Mouse (Mus musculus): ENCODE measurements around the gene Mcm2. TPM values are rescaled to one million over a fixed set of nuclear protein-coding genes. Genes with fewer than 3 reads are reported as not detected.

Gene Mcm2
- polyA plus RNA-seq, 1 experiment, result 14.5 TPM

DNA sequence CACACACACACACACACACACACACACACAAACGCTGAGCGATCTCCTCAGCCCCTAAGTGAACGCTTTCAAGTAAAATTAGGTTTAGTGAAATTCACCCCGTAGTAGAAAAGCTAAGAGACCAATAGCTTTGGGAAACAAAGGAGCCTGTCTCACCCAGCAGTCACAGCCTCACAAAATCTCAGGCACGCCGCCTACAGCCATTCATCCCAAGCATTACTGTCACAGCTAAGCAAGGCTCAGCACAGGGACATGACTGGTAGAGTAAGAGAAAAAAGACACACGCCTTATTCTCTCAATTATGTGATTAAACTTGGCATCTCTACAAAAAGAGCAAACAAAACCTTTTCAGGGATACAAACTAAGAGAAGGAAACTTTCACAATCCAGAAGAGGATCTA is 17.2 kb downstream of the Mcm2 start:
- Histone ChIP-seq H3K36me3 (ENCODE audit: control insufficient read depth, insufficient read depth, low read length) (peaks cover 20% of the 10 kb centered on the region), H3K27ac (ENCODE audit: insufficient read depth, low read depth, low read length) (no peak overlapping the region), H3K27me3 (ENCODE audit: control insufficient read depth, insufficient read depth, low read length) (no peaks in the 10 kb centered on the region), H3K4me3 (ENCODE audit: low read depth, low read length) (no peak overlapping the region), H3K4me1 (ENCODE audit: control insufficient read depth, insufficient read depth, insufficient read length, low read length) (peaks cover 3% of the 10 kb centered on the region; the same call in 1 of the 2 replicates)
- no peak for TF ChIP-seq CTCF (IDR thresholded peaks at IDR 0.05; ENCODE audit: extremely low read depth, insufficient read length, insufficient replicate concordance, low read depth, low read length)
- no peak for TF ChIP-seq POLR2A (IDR thresholded peaks at IDR 0.05; ENCODE audit: low read depth, low read length)
- 83% methylated on average over 7 of the region's 7 CpGs for WGBS

DNA sequence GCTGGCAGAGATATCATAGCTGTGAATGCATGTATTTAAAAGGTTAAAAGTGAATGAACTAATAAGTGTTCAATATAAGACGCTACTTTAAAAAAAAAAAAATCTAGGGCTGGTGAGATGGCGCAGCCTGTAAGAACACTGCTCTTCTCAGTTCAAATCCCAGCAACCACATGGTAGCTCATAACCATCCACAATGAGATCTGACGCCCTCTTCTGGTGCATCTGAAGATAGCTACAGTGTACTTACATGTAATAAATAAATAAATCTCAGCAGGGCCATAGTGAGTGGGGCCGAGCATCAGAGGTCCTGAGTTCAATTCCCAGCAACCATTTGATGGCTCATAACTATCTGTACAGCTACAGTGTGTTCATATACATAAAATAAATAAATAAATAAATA is 19.1 kb downstream of the Mcm2 start:
- no peak overlapping the region for H3K4me3 ChIP-seq (ENCODE audit: low read depth, low read length)
- H3K36me3 ChIP-seq (ENCODE audit: control insufficient read depth, insufficient read depth, low read length), result peaks cover 10% of the 10 kb centered on the region
- TF ChIP-seq POLR2A (IDR thresholded peaks at IDR 0.05; ENCODE audit: low read depth, low read length) (no peak), CTCF (IDR thresholded peaks at IDR 0.05; ENCODE audit: extremely low read depth, insufficient read length, insufficient replicate concordance, low read depth, low read length) (no peak)
- H3K27ac ChIP-seq (ENCODE audit: insufficient read depth, low read depth, low read length), result no peak overlapping the region
- WGBS, result 64% methylated on average over 4 of the region's 4 CpGs
- peaks cover 7% of the 10 kb centered on the region; the same call in 1 of the 2 replicates for H3K27me3 ChIP-seq (ENCODE audit: control insufficient read depth, insufficient read depth, low read length)
- H3K4me1 ChIP-seq (ENCODE audit: control insufficient read depth, insufficient read depth, insufficient read length, low read length), result peaks cover 3% of the 10 kb centered on the region; the same call in 1 of the 2 replicates

DNA sequence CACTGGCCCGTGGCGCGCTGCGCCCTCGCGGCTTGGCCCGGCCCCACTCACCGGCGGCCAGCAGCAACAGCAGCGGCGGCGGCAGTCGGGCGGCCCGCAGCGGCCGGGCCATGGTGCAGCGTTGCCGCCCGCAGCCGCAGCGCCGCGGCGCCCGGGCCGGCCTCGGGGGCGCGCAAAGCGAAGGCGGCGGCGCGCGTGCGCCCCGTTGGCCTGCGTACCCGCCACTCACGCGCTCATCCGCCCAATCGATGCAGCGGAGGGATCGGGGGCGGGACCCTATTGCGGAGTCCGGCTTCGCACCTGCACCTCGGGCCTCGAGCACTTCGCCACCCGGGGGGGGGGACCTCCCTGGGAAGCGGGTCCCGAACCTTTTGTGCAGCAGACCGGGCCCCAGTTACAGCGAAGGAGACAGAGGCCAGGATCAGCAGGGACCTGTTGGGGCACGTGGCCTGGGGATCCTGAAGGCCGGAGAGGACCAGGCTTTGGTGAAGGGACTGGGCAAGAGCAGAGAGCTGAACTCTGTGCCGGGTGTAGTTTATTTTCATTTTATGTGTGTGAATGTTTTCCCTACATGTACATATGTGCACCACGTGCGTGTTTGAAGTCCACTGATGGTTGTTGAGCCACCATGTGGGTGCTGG is 23.6 kb downstream of the Mcm2 start, which contains the start of gene Podxl2:
Podxl2 (minus strand) TSS at position 177 of the 641 bp plus-strand sequence.
- WGBS, result 9% methylated on average over 63 of the region's 63 CpGs
- H3K27me3 ChIP-seq (ENCODE audit: control insufficient read depth, insufficient read depth, low read length), result peaks cover 7% of the 10 kb centered on the region
- no peaks in the 10 kb centered on the region for H3K36me3 ChIP-seq (ENCODE audit: control insufficient read depth, insufficient read depth, low read length)
- peak within 1 kb of the TSS; percentile 54 for H3K4me3 ChIP-seq (ENCODE audit: low read depth, low read length)
- TF ChIP-seq CTCF (IDR thresholded peaks at IDR 0.05; ENCODE audit: extremely low read depth, insufficient read length, insufficient replicate concordance, low read depth, low read length) (no peak), POLR2A (IDR thresholded peaks at IDR 0.05; ENCODE audit: low read depth, low read length) (no peak)
- H3K27ac ChIP-seq (ENCODE audit: insufficient read depth, low read depth, low read length), result no peak within 1 kb of the TSS
- H3K4me1 ChIP-seq (ENCODE audit: control insufficient read depth, insufficient read depth, insufficient read length, low read length), result peaks cover 2% of the 10 kb centered on the region; the same call in 1 of the 2 replicates

DNA sequence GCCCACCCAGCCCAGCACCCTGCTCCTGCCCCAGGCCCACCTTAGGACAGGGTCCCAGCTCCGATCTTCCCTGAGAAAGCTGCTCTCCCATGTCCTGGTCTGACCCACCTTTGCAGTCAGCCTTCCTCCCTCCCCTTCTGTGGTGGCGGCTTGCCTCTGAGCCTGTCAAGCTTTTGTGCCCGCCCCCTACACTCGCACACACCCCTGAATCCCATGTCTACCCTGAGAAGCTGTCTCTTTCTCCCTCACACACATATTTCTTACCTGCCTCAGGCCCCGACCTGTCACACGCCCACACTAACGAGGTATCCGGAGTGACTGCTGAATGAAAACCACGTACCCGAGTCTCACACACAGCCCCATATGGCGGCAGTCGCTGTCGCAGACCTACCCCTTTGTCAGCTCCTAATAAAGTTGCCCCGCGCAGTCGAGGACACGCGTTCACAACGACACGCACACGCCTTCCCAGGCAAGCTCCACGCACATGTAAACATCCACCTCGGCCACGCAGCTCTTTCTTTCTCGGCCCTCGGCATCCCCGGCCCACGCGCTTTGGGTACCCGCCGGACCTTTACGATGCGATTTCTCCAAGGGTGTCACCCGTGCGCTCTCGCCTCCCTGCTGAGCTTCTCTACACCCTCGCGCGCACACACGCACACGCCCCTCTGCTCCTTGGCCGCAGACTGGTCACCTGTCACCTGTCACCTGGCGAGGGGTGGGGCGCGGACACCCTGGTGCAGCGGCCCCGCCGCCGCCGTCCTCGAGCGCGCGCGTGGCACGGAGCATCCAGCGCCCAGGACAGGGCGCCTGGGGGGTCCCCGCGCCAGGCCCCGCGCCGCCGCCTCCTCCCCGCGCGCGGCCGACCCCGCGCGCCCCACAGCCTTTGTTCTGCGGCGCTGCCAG is 24.4 kb downstream of the Mcm2 start:
- Histone ChIP-seq H3K27ac (ENCODE audit: insufficient read depth, low read depth, low read length) (no peak overlapping the region), H3K4me1 (ENCODE audit: control insufficient read depth, insufficient read depth, insufficient read length, low read length) (peaks cover 2% of the 10 kb centered on the region; the same call in 1 of the 2 replicates), H3K27me3 (ENCODE audit: control insufficient read depth, insufficient read depth, low read length) (peaks cover 7% of the 10 kb centered on the region), H3K36me3 (ENCODE audit: control insufficient read depth, insufficient read depth, low read length) (no peaks in the 10 kb centered on the region), H3K4me3 (ENCODE audit: low read depth, low read length) (peak overlapping the region; percentile 54)
- no peak for TF ChIP-seq CTCF (IDR thresholded peaks at IDR 0.05; ENCODE audit: extremely low read depth, insufficient read length, insufficient replicate concordance, low read depth, low read length)
- no peak for TF ChIP-seq POLR2A (IDR thresholded peaks at IDR 0.05; ENCODE audit: low read depth, low read length)
- 5% methylated on average over 74 of the region's 74 CpGs for WGBS

DNA sequence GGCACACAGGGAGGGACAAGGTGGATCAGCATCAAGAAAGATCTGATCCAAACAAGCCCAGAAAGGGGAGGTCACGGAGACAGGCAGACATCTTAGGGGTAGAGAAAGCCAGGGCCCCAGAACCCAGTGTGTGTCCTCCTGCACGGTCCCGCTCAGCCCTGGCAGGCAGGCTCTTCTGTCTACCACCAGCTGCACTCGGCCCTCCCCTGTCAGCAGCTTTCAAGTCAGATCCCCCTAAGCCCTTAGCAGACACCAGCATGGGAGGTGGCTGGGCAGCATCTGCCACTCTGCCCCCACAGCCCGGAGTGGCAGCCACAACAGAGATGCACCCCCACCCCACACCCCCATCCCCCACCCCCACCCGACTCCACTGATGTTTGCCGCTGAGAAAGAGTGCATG is 25.8 kb downstream of the Mcm2 start:
- H3K4me1 ChIP-seq (ENCODE audit: control insufficient read depth, insufficient read depth, insufficient read length, low read length), result peaks cover 2% of the 10 kb centered on the region; the same call in 1 of the 2 replicates
- H3K27ac ChIP-seq (ENCODE audit: insufficient read depth, low read depth, low read length), result no peak overlapping the region
- H3K36me3 ChIP-seq (ENCODE audit: control insufficient read depth, insufficient read depth, low read length), result no peaks in the 10 kb centered on the region
- peaks cover 7% of the 10 kb centered on the region for H3K27me3 ChIP-seq (ENCODE audit: control insufficient read depth, insufficient read depth, low read length)
- WGBS, result 63% methylated on average over 7 of the region's 7 CpGs
- H3K4me3 ChIP-seq (ENCODE audit: low read depth, low read length), result no peak overlapping the region
- no peak for TF ChIP-seq CTCF (IDR thresholded peaks at IDR 0.05; ENCODE audit: extremely low read depth, insufficient read length, insufficient replicate concordance, low read depth, low read length)
- TF ChIP-seq POLR2A (IDR thresholded peaks at IDR 0.05; ENCODE audit: low read depth, low read length), result no peak

DNA sequence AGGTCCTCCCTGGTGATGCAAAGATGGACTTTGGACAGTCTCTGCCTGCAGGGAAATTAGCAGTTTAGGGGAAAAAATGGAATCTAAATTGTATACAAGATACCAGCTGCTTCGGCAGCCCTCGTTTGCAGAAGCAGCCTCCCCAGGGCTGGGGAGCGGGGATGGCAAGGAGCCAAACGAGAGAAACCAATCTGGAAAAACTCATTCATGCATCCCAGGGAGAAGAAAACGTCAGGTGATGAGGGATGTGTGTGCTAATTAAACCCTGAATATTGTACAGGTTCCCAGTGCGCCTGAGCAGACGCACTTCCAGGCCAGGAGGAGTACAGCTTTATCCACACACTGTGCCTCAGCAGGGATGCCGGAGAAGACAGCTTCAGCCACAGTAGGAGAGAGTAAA is 27.0 kb downstream of the Mcm2 start:
- Histone ChIP-seq H3K4me3 (ENCODE audit: low read depth, low read length) (no peak overlapping the region), H3K27me3 (ENCODE audit: control insufficient read depth, insufficient read depth, low read length) (peaks cover 7% of the 10 kb centered on the region), H3K4me1 (ENCODE audit: control insufficient read depth, insufficient read depth, insufficient read length, low read length) (peaks cover 2% of the 10 kb centered on the region; the same call in 1 of the 2 replicates), H3K36me3 (ENCODE audit: control insufficient read depth, insufficient read depth, low read length) (no peaks in the 10 kb centered on the region), H3K27ac (ENCODE audit: insufficient read depth, low read depth, low read length) (no peak overlapping the region)
- TF ChIP-seq CTCF (IDR thresholded peaks at IDR 0.05; ENCODE audit: extremely low read depth, insufficient read length, insufficient replicate concordance, low read depth, low read length) (no peak), POLR2A (IDR thresholded peaks at IDR 0.05; ENCODE audit: low read depth, low read length) (no peak)
- 42% methylated on average over 8 of the region's 8 CpGs for WGBS

DNA sequence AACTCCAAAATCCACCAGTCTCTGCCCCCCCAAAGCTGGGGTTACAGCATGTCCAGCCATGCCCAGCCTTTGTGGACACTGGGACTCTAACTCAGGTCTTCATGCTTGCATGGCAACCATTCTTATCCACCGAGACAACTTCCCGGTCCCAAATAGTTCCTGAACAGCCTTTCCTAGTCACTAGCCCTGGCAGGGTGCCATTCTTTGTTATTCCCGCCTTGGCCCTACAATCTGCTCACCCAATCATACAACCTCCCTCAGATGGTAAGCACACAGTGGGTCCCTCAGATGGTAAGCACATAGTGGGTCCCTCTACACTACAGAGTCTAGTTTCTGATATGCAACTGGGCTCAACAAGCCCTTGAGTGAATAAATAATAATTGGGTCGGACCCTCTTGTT is 28.0 kb downstream of the Mcm2 start:
- Histone ChIP-seq H3K36me3 (ENCODE audit: control insufficient read depth, insufficient read depth, low read length) (no peaks in the 10 kb centered on the region), H3K4me1 (ENCODE audit: control insufficient read depth, insufficient read depth, insufficient read length, low read length) (peaks cover 2% of the 10 kb centered on the region; the same call in 1 of the 2 replicates), H3K27me3 (ENCODE audit: control insufficient read depth, insufficient read depth, low read length) (peaks cover 7% of the 10 kb centered on the region), H3K27ac (ENCODE audit: insufficient read depth, low read depth, low read length) (no peak overlapping the region), H3K4me3 (ENCODE audit: low read depth, low read length) (no peak overlapping the region)
- 34% methylated on average over 4 of the region's 4 CpGs for WGBS
- TF ChIP-seq POLR2A (IDR thresholded peaks at IDR 0.05; ENCODE audit: low read depth, low read length), result no peak
